Mouse (Mus musculus): Measurements from ENCODE around the gene Prkcz. TPM values are rescaled to one million over a fixed set of nuclear protein-coding genes. Genes with fewer than 3 reads are reported as not detected.

Prkcz gene
- polyA plus RNA-seq (2015; fragmentation: Nextera tagmentation; extraction: Ambion mirVana) = 95.8 and 97.1 TPM in 2 replicates

DNA sequence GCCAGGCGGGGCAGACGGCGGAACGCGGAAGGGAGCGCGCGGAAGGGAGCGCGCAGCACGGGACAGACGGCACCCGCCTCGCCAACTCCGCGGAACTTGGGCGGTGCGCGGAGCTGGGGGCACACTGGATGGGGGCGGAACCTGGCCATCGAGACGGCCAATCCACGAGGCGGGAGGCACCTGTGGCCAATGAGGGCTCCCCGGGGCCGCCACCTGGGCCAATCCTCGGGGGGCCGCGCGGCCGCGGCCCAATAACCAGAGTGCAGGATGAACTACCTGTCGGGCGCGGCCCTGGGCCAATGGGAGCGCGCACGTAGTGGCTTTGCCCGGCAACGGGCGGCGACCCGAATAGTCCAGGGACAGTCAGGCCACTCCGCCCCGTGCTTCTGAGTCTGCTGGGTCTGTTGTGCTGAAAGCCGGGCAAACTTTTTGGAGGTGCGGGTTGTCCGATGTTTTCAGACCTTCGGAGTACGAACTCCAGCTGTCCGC is at the start of gene Prkcz:
Gene Prkcz, minus strand, starts transcription at position 59 of the 489 bp plus-strand sequence.
- Histone ChIP-seq H3K9me3 (replicated peaks; ENCODE audit: control insufficient read depth, low read length, poor library complexity, severe bottlenecking) (no peaks in the 10 kb centered on the region), H3K4me2 (ENCODE audit: low read length) (peak within 1 kb of the TSS; percentile 58), H3K4me1 (ENCODE audit: control insufficient read depth, insufficient read depth, low read length) (peaks cover 6% of the 10 kb centered on the region; the same call in 1 of the 2 replicates), H3K27me3 (ENCODE audit: control insufficient read depth, insufficient read depth, low read depth, low read length) (peaks cover 48% of the 10 kb centered on the region), H3K27ac (ENCODE audit: low read length) (no peak within 1 kb of the TSS), H3K4me3 (ENCODE audit: low read depth, low read length) (peak within 1 kb of the TSS; percentile 46), H3K36me3 (ENCODE audit: control insufficient read depth, insufficient read depth, low read length) (no peaks in the 10 kb centered on the region), H3K9ac (ENCODE audit: low read depth, low read length) (no peak within 1 kb of the TSS)
- peak; percentile 88 for ATAC-seq
- under 1% methylated on average over 50 of the region's 51 CpGs for WGBS

DNA sequence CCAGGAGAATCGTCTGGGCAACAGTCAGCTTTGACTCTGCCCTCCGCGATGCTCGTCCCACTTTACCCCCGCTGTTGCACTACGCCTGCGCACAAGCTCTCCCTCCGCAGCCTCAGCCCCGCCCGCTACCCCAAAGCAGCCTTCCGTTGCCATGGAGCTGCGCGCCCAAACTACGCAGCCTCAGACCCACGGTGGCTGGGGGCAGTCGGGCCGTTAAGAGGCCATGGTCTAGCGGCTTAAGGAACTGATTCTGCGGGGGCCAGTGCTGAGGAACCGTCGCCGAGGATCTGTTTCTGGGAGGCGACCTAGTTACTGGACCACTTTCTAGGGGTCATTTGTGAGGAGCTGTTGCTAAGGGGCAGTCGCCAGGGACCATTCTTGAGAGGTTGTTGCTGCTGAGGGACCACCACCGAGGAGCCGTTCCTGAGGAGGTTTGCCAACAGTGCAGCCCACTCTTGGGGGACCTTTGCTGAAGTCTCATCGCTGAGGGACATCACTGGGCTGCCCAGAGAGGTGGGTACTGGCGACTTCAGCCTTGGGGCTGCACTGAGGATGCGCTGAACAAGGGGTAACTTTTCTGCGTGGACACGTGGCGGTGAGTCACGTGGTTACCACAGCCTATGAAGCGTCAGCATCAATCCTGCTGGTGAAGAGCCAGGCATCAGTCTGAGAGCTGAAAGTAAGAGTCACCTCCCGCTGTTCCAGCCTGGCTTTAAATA is 48.1 kb upstream of the Prkcz start, which contains the start of gene Cfap74:
Gene Cfap74, plus strand, starts transcription at position 133 of the 719 bp plus-strand sequence.
- H3K4me2 ChIP-seq (ENCODE audit: low read length) = peak within 1 kb of the TSS; percentile 81
- H3K36me3 ChIP-seq (ENCODE audit: control insufficient read depth, insufficient read depth, low read length) = no peaks in the 10 kb centered on the region
- H3K27ac ChIP-seq (ENCODE audit: low read length) = peak within 1 kb of the TSS; percentile 72
- under 1% methylated on average over 35 of the region's 35 CpGs for WGBS
- H3K4me3 ChIP-seq (ENCODE audit: low read depth, low read length) = peak within 1 kb of the TSS; percentile 58
- H3K4me1 ChIP-seq (ENCODE audit: control insufficient read depth, insufficient read depth, low read length) = peaks cover 11% of the 10 kb centered on the region
- ATAC-seq = peak; percentile 99
- H3K27me3 ChIP-seq (ENCODE audit: control insufficient read depth, insufficient read depth, low read depth, low read length) = no peaks in the 10 kb centered on the region
- H3K9me3 ChIP-seq (replicated peaks; ENCODE audit: control insufficient read depth, low read length, poor library complexity, severe bottlenecking) = no peaks in the 10 kb centered on the region
- peak within 1 kb of the TSS; percentile 61 for H3K9ac ChIP-seq (ENCODE audit: low read depth, low read length)

DNA sequence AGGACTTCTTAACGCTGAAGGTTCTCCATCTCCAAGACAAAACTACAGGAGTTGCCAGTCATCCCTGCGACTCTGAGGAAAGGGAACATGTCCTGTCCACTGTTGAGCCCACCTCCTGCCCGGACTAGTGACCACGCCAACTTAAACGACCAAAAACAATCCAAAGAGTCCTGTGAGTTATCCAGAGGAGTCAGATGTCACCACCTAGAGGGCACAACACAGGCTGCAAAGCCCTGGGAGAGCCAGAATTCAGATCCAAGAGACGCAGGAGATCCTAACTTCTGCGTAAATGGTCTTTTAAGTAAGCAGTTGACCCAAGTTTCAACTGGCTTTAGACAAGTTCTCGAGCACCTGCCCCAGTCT is 47.5 kb upstream of the Prkcz start:
- ATAC-seq = peak; percentile 61; the same call in 1 of the 2 replicates
- 2% methylated on average over 8 of the region's 8 CpGs for WGBS
- Histone ChIP-seq H3K27me3 (ENCODE audit: control insufficient read depth, insufficient read depth, low read depth, low read length) (no peaks in the 10 kb centered on the region), H3K4me3 (ENCODE audit: low read depth, low read length) (peak overlapping the region; percentile 58), H3K27ac (ENCODE audit: low read length) (no peak overlapping the region), H3K9ac (ENCODE audit: low read depth, low read length) (peak overlapping the region; percentile 45), H3K9me3 (replicated peaks; ENCODE audit: control insufficient read depth, low read length, poor library complexity, severe bottlenecking) (no peaks in the 10 kb centered on the region), H3K4me1 (ENCODE audit: control insufficient read depth, insufficient read depth, low read length) (peaks cover 11% of the 10 kb centered on the region), H3K4me2 (ENCODE audit: low read length) (peak overlapping the region; percentile 81), H3K36me3 (ENCODE audit: control insufficient read depth, insufficient read depth, low read length) (no peaks in the 10 kb centered on the region)

DNA sequence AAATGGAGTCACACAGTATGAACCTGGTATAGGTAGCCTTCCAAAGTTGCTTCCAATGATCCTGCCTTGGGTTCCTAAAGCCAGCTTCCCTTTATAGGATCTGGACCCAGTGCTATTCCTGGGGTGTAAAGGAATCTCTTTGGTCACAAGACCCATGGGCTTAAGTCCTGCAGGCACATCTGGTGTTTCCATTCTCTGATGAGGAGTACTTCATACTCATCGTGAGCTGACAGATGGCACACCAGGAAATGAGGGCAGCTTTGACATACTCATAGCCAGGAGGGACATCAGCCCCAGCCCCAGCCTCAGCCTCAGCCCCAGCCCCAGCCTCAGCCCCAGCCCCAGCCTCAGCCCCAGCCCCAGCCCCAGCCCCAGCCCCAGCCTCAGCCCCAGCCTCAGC is 41.3 kb upstream of the Prkcz start:
- Histone ChIP-seq H3K4me1 (ENCODE audit: control insufficient read depth, insufficient read depth, low read length) (no peaks in the 10 kb centered on the region), H3K27ac (ENCODE audit: low read length) (no peak overlapping the region), H3K27me3 (ENCODE audit: control insufficient read depth, insufficient read depth, low read depth, low read length) (peaks cover 8% of the 10 kb centered on the region), H3K9me3 (replicated peaks; ENCODE audit: control insufficient read depth, low read length, poor library complexity, severe bottlenecking) (no peaks in the 10 kb centered on the region), H3K36me3 (ENCODE audit: control insufficient read depth, insufficient read depth, low read length) (no peaks in the 10 kb centered on the region), H3K4me3 (ENCODE audit: low read depth, low read length) (no peak overlapping the region), H3K9ac (ENCODE audit: low read depth, low read length) (no peak overlapping the region), H3K4me2 (ENCODE audit: low read length) (no peak overlapping the region)
- ATAC-seq = no peak
- WGBS = 48% methylated on average over 1 of the region's 1 CpGs

DNA sequence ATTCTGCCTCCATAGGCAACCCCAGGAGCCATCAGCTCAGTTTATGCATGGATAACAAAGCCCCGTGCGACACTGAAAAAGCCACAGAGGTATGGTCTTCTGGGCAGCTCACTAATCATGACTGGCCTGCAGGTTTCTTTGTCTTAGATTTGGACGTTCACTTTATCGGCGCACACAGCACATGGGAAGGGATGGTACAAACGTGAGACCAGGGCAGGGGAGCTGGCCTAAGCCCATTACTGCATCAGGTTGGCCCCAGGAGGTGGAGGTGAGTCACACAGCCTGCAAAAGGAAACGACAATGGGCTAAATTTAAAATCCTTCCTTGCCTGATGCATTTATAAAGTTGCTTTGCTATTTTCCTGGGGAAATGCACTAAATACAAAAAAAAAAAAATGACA is 40.0 kb upstream of the Prkcz start:
- Histone ChIP-seq H3K36me3 (ENCODE audit: control insufficient read depth, insufficient read depth, low read length) (no peaks in the 10 kb centered on the region), H3K27ac (ENCODE audit: low read length) (no peak overlapping the region), H3K9me3 (replicated peaks; ENCODE audit: control insufficient read depth, low read length, poor library complexity, severe bottlenecking) (no peaks in the 10 kb centered on the region), H3K9ac (ENCODE audit: low read depth, low read length) (no peak overlapping the region), H3K27me3 (ENCODE audit: control insufficient read depth, insufficient read depth, low read depth, low read length) (peaks cover 20% of the 10 kb centered on the region), H3K4me1 (ENCODE audit: control insufficient read depth, insufficient read depth, low read length) (no peaks in the 10 kb centered on the region), H3K4me3 (ENCODE audit: low read depth, low read length) (no peak overlapping the region), H3K4me2 (ENCODE audit: low read length) (no peak overlapping the region)
- WGBS = 66% methylated on average over 7 of the region's 7 CpGs
- no peak for ATAC-seq

DNA sequence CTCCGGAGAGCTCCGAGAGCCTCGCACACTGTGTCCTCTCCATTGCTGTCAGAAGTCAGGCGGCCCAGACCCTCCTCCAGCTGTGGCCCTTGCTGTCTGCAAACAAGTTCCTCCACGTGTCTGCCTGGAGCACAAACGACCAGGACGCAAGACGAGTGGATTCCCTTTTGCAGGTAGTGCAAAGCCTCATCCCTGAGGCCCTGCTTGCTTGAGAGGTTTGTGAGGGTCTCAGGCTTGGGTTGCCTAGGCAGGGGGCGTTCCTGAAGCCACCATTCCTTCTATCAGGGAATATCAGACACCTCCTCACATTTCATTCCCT is 37.0 kb upstream of the Prkcz start:
- Histone ChIP-seq H3K9me3 (replicated peaks; ENCODE audit: control insufficient read depth, low read length, poor library complexity, severe bottlenecking) (no peaks in the 10 kb centered on the region), H3K4me3 (ENCODE audit: low read depth, low read length) (peak overlapping the region; percentile 45), H3K4me2 (ENCODE audit: low read length) (peak overlapping the region; percentile 83), H3K4me1 (ENCODE audit: control insufficient read depth, insufficient read depth, low read length) (no peaks in the 10 kb centered on the region), H3K27ac (ENCODE audit: low read length) (no peak overlapping the region), H3K9ac (ENCODE audit: low read depth, low read length) (peak overlapping the region; percentile 57; the same call in 1 of the 2 replicates), H3K27me3 (ENCODE audit: control insufficient read depth, insufficient read depth, low read depth, low read length) (peaks cover 26% of the 10 kb centered on the region), H3K36me3 (ENCODE audit: control insufficient read depth, insufficient read depth, low read length) (no peaks in the 10 kb centered on the region)
- peak; percentile 51; the same call in 1 of the 2 replicates for ATAC-seq
- 4% methylated on average over 9 of the region's 9 CpGs for WGBS

DNA sequence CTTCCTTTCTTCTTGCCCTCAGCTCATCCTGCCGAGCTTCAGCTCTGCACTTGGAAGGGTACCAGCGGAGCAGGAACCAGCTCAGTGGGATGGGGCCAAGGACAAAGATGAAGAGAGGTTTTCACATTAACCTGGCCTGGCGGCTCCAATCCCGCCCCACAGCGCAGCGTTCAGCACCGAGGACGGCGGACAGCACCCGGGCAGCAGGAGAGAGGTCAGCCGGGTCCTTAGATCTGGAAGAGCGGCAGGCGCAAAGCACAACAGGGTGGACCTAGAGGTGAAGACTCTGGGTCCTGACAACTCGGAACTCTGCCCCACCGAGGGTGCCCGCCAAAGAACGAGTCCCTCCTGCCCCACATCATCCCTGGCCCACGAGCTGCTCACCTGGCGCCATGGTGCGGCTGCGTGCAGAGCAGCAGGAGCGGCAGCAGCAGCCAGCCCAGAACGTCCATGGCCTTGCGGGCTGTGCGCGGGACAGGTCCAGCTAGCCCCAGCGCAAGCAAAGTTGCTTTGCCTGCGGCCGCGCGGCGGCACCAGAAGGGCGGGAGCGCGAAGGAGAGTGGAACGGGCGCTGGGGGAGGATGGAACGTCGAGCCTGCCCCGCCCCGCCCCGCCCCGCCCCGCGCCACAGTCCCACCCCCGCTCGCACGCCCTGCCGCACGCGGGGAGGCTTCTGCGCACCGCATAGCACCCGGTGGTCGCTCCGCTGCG is 36.5 kb upstream of the Prkcz start, which contains the start of gene Gabrd:
Gene Gabrd, minus strand, starts transcription at position 602 of the 711 bp plus-strand sequence.
- peak within 1 kb of the TSS; percentile 83 for H3K4me2 ChIP-seq (ENCODE audit: low read length)
- H3K4me3 ChIP-seq (ENCODE audit: low read depth, low read length) = peak within 1 kb of the TSS; percentile 45
- ATAC-seq = peak; percentile 36; the same call in 1 of the 2 replicates
- no peak within 1 kb of the TSS for H3K27ac ChIP-seq (ENCODE audit: low read length)
- H3K36me3 ChIP-seq (ENCODE audit: control insufficient read depth, insufficient read depth, low read length) = no peaks in the 10 kb centered on the region
- H3K4me1 ChIP-seq (ENCODE audit: control insufficient read depth, insufficient read depth, low read length) = no peaks in the 10 kb centered on the region
- peaks cover 26% of the 10 kb centered on the region for H3K27me3 ChIP-seq (ENCODE audit: control insufficient read depth, insufficient read depth, low read depth, low read length)
- H3K9me3 ChIP-seq (replicated peaks; ENCODE audit: control insufficient read depth, low read length, poor library complexity, severe bottlenecking) = no peaks in the 10 kb centered on the region
- WGBS = under 1% methylated on average over 41 of the region's 57 CpGs
- peak within 1 kb of the TSS; percentile 57 for H3K9ac ChIP-seq (ENCODE audit: low read depth, low read length)

DNA sequence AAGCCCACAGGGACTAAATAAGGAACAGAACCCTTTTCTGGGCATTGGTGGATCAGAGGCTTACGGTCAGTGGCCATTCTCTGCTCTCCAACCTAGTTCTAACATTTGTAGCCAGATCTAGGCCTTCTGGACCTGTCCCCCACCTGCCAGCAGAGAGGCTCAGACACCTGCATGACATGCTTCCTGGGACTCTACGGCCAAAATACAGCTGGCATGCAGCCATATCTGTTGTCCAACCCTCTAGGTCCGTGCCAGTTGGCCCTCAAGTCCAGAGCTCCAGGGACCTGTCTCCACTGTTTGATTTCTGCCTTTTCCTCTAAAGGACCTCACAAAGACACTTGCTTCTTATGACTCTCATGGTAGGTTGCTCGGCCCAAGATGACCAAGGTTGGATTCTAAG is 35.6 kb upstream of the Prkcz start:
- ATAC-seq = no peak
- H3K4me2 ChIP-seq (ENCODE audit: low read length) = no peak overlapping the region
- H3K4me1 ChIP-seq (ENCODE audit: control insufficient read depth, insufficient read depth, low read length) = no peaks in the 10 kb centered on the region
- peaks cover 26% of the 10 kb centered on the region for H3K27me3 ChIP-seq (ENCODE audit: control insufficient read depth, insufficient read depth, low read depth, low read length)
- H3K4me3 ChIP-seq (ENCODE audit: low read depth, low read length) = no peak overlapping the region
- 85% methylated on average over 4 of the region's 4 CpGs for WGBS
- H3K36me3 ChIP-seq (ENCODE audit: control insufficient read depth, insufficient read depth, low read length) = no peaks in the 10 kb centered on the region
- no peak overlapping the region for H3K9ac ChIP-seq (ENCODE audit: low read depth, low read length)
- H3K9me3 ChIP-seq (replicated peaks; ENCODE audit: control insufficient read depth, low read length, poor library complexity, severe bottlenecking) = no peaks in the 10 kb centered on the region
- H3K27ac ChIP-seq (ENCODE audit: low read length) = no peak overlapping the region

DNA sequence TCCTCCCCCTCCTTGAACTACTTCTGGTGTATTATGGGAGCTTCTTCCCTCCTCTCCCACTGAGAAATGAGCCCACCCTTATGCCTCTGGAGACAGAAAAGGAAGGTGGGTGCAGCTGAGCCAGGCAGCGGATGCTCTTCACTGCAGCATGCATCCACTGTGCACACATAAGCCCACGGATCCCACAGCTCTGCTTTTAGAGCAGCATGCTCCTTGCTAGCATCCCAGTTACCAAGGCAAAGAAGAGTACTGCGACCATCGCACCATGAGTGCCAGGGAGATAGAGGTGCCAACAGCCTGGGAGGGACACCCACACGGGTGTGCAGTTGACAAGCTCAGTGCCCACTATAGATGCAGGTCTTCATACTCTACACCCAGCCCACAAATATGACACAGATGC is 34.3 kb upstream of the Prkcz start:
- H3K9me3 ChIP-seq (replicated peaks; ENCODE audit: control insufficient read depth, low read length, poor library complexity, severe bottlenecking) = no peaks in the 10 kb centered on the region
- H3K4me3 ChIP-seq (ENCODE audit: low read depth, low read length) = no peak overlapping the region
- ATAC-seq = no peak
- peaks cover 26% of the 10 kb centered on the region for H3K27me3 ChIP-seq (ENCODE audit: control insufficient read depth, insufficient read depth, low read depth, low read length)
- no peak overlapping the region for H3K9ac ChIP-seq (ENCODE audit: low read depth, low read length)
- no peaks in the 10 kb centered on the region for H3K4me1 ChIP-seq (ENCODE audit: control insufficient read depth, insufficient read depth, low read length)
- no peak overlapping the region for H3K27ac ChIP-seq (ENCODE audit: low read length)
- H3K36me3 ChIP-seq (ENCODE audit: control insufficient read depth, insufficient read depth, low read length) = no peaks in the 10 kb centered on the region
- WGBS = 82% methylated on average over 5 of the region's 5 CpGs
- H3K4me2 ChIP-seq (ENCODE audit: low read length) = no peak overlapping the region
